Mouse (Mus musculus): ENCODE results near the gene Thsd7b. TPM values are rescaled to one million over a fixed set of nuclear protein-coding genes. Genes with fewer than 3 reads are reported as not detected.
"Not testable (repeated sequence)": the region's sequence is repeated elsewhere in the genome, so short reads cannot be mapped to it uniquely, and the experiment has no call there.

The Thsd7b gene
- polyA plus RNA-seq, 1 experiment: not detected

DNA sequence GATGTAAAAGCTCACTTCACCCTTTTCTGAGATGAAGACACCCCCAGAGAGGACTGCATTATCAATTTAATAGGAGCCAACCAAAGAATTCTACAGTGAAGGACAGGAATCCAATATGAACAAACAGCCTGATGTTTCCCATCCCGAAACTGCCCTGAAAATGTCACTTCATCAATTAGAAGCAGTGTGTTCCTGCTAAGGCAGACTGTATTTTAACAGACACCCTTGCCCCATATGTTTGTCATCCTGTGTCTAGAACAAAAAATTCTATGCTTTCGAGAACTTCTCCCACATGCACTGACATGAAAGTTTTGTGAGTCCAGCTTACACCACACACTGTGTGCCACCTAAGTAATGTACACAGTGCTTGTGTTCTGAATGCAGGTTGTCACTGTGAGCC, 812.8 kb downstream of the Thsd7b start:
- Histone ChIP-seq H3K4me3 (ENCODE audit: insufficient read depth, low read length) (no peak overlapping the region), H3K4me1 (ENCODE audit: control insufficient read depth, insufficient read depth, low read length) (no peaks in the 10 kb centered on the region), H3K27ac (ENCODE audit: insufficient read depth, low read length) (no peak overlapping the region)
- TF ChIP-seq POLR2A (IDR thresholded peaks at IDR 0.05; ENCODE audit: low read depth, low read length) (no peak), CTCF (IDR thresholded peaks at IDR 0.05; ENCODE audit: borderline replicate concordance, insufficient read depth, low read length) (no peak)

GRCm38 (mm10) chr1:130099227-130099626, 826.1 kb downstream of the Thsd7b start:
- Histone ChIP-seq H3K27ac (ENCODE audit: insufficient read depth, low read length) (no peak overlapping the region), H3K4me3 (ENCODE audit: insufficient read depth, low read length) (no peak overlapping the region), H3K4me1 (ENCODE audit: control insufficient read depth, insufficient read depth, low read length) (no peaks in the 10 kb centered on the region)
- TF ChIP-seq CTCF (IDR thresholded peaks at IDR 0.05; ENCODE audit: borderline replicate concordance, insufficient read depth, low read length) (no peak), POLR2A (IDR thresholded peaks at IDR 0.05; ENCODE audit: low read depth, low read length) (no peak)

DNA sequence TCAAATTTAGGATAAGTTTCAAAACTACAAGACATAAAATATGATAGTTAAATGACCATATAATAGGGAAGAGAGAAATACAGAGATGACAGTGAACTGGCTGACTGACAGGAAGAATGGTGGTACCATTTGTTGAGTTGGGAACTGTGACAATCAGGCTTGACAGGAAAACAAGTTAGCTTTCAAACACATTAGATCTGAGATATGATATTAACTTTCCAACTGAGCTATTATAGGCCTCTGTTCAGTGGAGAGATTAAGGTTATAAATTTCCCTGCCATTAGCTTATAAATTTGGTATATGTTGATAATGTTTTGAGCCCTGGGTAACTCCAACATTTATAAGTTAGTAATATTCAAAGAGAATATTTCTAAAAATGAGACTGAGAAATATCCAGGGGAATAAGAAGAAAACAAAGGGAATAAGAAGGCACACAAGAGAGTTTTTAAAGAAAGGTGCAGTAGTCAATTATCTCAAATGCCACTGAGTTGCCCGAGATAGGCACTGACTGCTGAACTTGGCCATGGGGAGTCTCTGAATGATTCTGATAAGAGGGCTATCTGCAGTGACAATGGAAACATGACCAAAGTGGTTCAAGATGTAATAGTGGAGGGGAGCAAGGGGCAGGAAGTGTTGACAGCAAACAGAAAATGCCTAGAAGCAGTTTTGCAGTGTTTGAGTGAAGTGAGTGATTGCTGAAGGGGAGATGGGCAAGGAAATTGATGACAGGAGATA, 839.6 kb downstream of the Thsd7b start:
- TF ChIP-seq POLR2A (IDR thresholded peaks at IDR 0.05; ENCODE audit: low read depth, low read length): no peak
- no peak for TF ChIP-seq CTCF (IDR thresholded peaks at IDR 0.05; ENCODE audit: borderline replicate concordance, insufficient read depth, low read length)
- Histone ChIP-seq H3K27ac (ENCODE audit: insufficient read depth, low read length) (no peak overlapping the region), H3K4me3 (ENCODE audit: insufficient read depth, low read length) (no peak overlapping the region), H3K4me1 (ENCODE audit: control insufficient read depth, insufficient read depth, low read length) (no peaks in the 10 kb centered on the region)

- H3K27ac ChIP-seq (ENCODE audit: insufficient read depth, low read length): no peak overlapping the region
- TF ChIP-seq CTCF (IDR thresholded peaks at IDR 0.05; ENCODE audit: borderline replicate concordance, insufficient read depth, low read length) (no peak), POLR2A (IDR thresholded peaks at IDR 0.05; ENCODE audit: low read depth, low read length) (no peak)
- no peaks in the 10 kb centered on the region for H3K4me1 ChIP-seq (ENCODE audit: control insufficient read depth, insufficient read depth, low read length)
- no peak overlapping the region for H3K4me3 ChIP-seq (ENCODE audit: insufficient read depth, low read length)
Measured at GRCm38 (mm10) chr1:130113549-130113948, 840.4 kb downstream of the Thsd7b start.

GRCm38 (mm10) chr1:130130901-130131300, 857.8 kb downstream of the Thsd7b start:
- Histone ChIP-seq H3K27ac (ENCODE audit: insufficient read depth, low read length) (no peak overlapping the region), H3K4me1 (ENCODE audit: control insufficient read depth, insufficient read depth, low read length) (no peaks in the 10 kb centered on the region), H3K4me3 (ENCODE audit: insufficient read depth, low read length) (no peak overlapping the region)
- TF ChIP-seq POLR2A (IDR thresholded peaks at IDR 0.05; ENCODE audit: low read depth, low read length) (no peak), CTCF (IDR thresholded peaks at IDR 0.05; ENCODE audit: borderline replicate concordance, insufficient read depth, low read length) (no peak)

GRCm38 (mm10) chr1:130166187-130166586, 893.1 kb downstream of the Thsd7b start:
- H3K27ac ChIP-seq (ENCODE audit: insufficient read depth, low read length): no peak overlapping the region
- no peak for TF ChIP-seq POLR2A (IDR thresholded peaks at IDR 0.05; ENCODE audit: low read depth, low read length)
- no peak for TF ChIP-seq CTCF (IDR thresholded peaks at IDR 0.05; ENCODE audit: borderline replicate concordance, insufficient read depth, low read length)
- no peak overlapping the region for H3K4me3 ChIP-seq (ENCODE audit: insufficient read depth, low read length)
- no peaks in the 10 kb centered on the region for H3K4me1 ChIP-seq (ENCODE audit: control insufficient read depth, insufficient read depth, low read length)

GRCm38 (mm10) chr1:130167260-130167659, 894.2 kb downstream of the Thsd7b start:
- H3K4me3 ChIP-seq (ENCODE audit: insufficient read depth, low read length): no peak overlapping the region
- no peaks in the 10 kb centered on the region for H3K4me1 ChIP-seq (ENCODE audit: control insufficient read depth, insufficient read depth, low read length)
- TF ChIP-seq CTCF (IDR thresholded peaks at IDR 0.05; ENCODE audit: borderline replicate concordance, insufficient read depth, low read length) (no peak), POLR2A (IDR thresholded peaks at IDR 0.05; ENCODE audit: low read depth, low read length) (no peak)
- H3K27ac ChIP-seq (ENCODE audit: insufficient read depth, low read length): no peak overlapping the region

GRCm38 (mm10) chr1:130169875-130170274, 896.8 kb downstream of the Thsd7b start:
- TF ChIP-seq POLR2A (IDR thresholded peaks at IDR 0.05; ENCODE audit: low read depth, low read length) (no peak), CTCF (IDR thresholded peaks at IDR 0.05; ENCODE audit: borderline replicate concordance, insufficient read depth, low read length) (no peak)
- H3K4me1 ChIP-seq (ENCODE audit: control insufficient read depth, insufficient read depth, low read length): no peaks in the 10 kb centered on the region
- H3K4me3 ChIP-seq (ENCODE audit: insufficient read depth, low read length): no peak overlapping the region
- no peak overlapping the region for H3K27ac ChIP-seq (ENCODE audit: insufficient read depth, low read length)

GRCm38 (mm10) chr1:130170290-130170689, 897.2 kb downstream of the Thsd7b start:
- no peak for TF ChIP-seq POLR2A (IDR thresholded peaks at IDR 0.05; ENCODE audit: low read depth, low read length)
- no peak for TF ChIP-seq CTCF (IDR thresholded peaks at IDR 0.05; ENCODE audit: borderline replicate concordance, insufficient read depth, low read length)
- no peak overlapping the region for H3K4me3 ChIP-seq (ENCODE audit: insufficient read depth, low read length)
- H3K27ac ChIP-seq (ENCODE audit: insufficient read depth, low read length): no peak overlapping the region
- no peaks in the 10 kb centered on the region for H3K4me1 ChIP-seq (ENCODE audit: control insufficient read depth, insufficient read depth, low read length)

DNA sequence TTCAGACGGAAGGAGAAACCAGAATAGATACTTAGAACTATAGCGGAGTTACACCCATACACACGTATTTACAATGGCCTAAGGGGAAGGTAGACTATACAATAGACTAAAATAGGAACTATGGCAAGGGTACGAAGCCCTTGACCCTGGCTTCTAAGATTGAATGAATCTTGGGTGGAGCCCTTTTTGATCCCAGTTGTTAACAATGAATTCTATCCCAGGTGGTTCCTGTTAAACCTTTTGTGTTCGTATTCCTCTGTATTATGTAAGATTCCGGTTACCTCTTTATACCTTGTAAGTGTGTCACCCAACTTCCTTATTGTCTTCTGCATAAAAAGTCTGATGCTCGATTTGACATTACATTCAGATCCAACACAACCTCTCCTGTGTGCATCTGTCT, 913.7 kb downstream of the Thsd7b start:
- H3K27ac ChIP-seq (ENCODE audit: insufficient read depth, low read length); H3K4me3 ChIP-seq (ENCODE audit: insufficient read depth, low read length): not testable (repeated sequence)

More for the DNA sequence above, 913.7 kb downstream of the Thsd7b start:
- H3K4me1 ChIP-seq (ENCODE audit: control insufficient read depth, insufficient read depth, low read length): not testable (repeated sequence)

All from embryonic fibroblast, embryonic 13.5 days (primary cell).